Mouse (Mus musculus) liver, embryonic 14.5 days (tissue): ENCODE results near the gene Tmigd1. TPM values are rescaled to one million over a fixed set of nuclear protein-coding genes. Genes with fewer than 3 reads are reported as not detected.

ENCODE experiments used
- ATAC-seq: fragments of 200-750 bp; cut with Nextera tagmentation; 2 replicates; pipeline ENCODE4 v1.8.0; 2017; ENCODE audit warnings: moderate number of reproducible peaks, mild to moderate bottlenecking, moderate library complexity; ENCODE audit not compliant: insufficient read depth
- DNase-seq, 3 experiments: peaks; one replicate each; pipeline ENCODE4 v3.0.0-alpha.2; 2012 to 2013; ENCODE audit warnings: low read depth in 3 of 3, low spot score in 3 of 3
- H3K27ac ChIP-seq: fragments of 300-500 bp; sonication (generic); 2 replicates; pipeline ENCODE4 v1.5.1; 2014; ENCODE audit warnings: moderate library complexity, mild to moderate bottlenecking, control low read depth, inconsistent platforms
- H3K27me3 ChIP-seq: fragments of 300-500 bp; sonication (generic); 2 replicates; pipeline ENCODE4 v1.6.1; 2014; ENCODE audit warnings: mild to moderate bottlenecking, low read length, moderate library complexity; ENCODE audit not compliant: control insufficient read depth, insufficient read depth
- H3K36me3 ChIP-seq: fragments of 300-500 bp; sonication (generic); replicated peaks from 2 replicates; pipeline ENCODE4 v1.6.1; 2014; ENCODE audit warnings: low read depth; ENCODE audit not compliant: control insufficient read depth, insufficient read depth
- H3K4me1 ChIP-seq, 2 experiments: fragments of 200-500 bp in 1 of 2; fragments of 300-500 bp in 1 of 2; sonication (generic) in 1 of 2; replicated peaks; 2 replicates each; pipeline ENCODE4 v1.6.1; 2012 to 2014; ENCODE audit warnings: antibody characterized with exemption in 1 of 2, inconsistent platforms in 1 of 2, low read length in 1 of 2; ENCODE audit not compliant: control insufficient read depth in 2 of 2, insufficient read depth in 2 of 2
- H3K4me2 ChIP-seq: fragments of 300-500 bp; sonication (generic); 2 replicates; pipeline ENCODE4 v1.6.1; 2014; ENCODE audit warnings: low read depth, mild to moderate bottlenecking, control low read depth, moderate library complexity
- H3K4me3 ChIP-seq, 2 experiments: fragments of 200-500 bp in 1 of 2; fragments of 300-500 bp in 1 of 2; sonication (generic) in 1 of 2; 2 replicates each; pipeline ENCODE4 v1.5.1; 2012 to 2014; ENCODE audit warnings: low read depth in 2 of 2, low read length in 2 of 2, mild to moderate bottlenecking in 2 of 2, control low read depth in 1 of 2, inconsistent platforms in 1 of 2, moderate library complexity in 1 of 2; ENCODE audit not compliant: insufficient read depth in 1 of 2
- H3K9ac ChIP-seq: fragments of 300-500 bp; sonication (generic); replicated peaks from 2 replicates; pipeline ENCODE4 v1.6.1; 2014; ENCODE audit warnings: mild to moderate bottlenecking, control low read depth, moderate library complexity
- H3K9me3 ChIP-seq: fragments of 300-500 bp; sonication (generic); 2 replicates; pipeline ENCODE4 v1.6.1; 2016; ENCODE audit warnings: low read length, mixed read lengths; ENCODE audit not compliant: control insufficient read depth
- CTCF ChIP-seq: IDR thresholded peaks from 2 replicates; pipeline ENCODE4 v1.5.1; 2016; ENCODE audit warnings: antibody characterized with exemption, low read depth, control low read depth
- EP300 ChIP-seq: IDR thresholded peaks from 2 replicates; pipeline ENCODE4 v1.6.1; 2016; ENCODE audit warnings: antibody characterized with exemption, low read depth
- WGBS: fragments of 180-500 bp; shearing (Covaris S2); extraction: QIAGEN DNeasy Blood & Tissue Kit; methylation state at CpG from one replicate; pipeline ENCODE4 v1.1.7; 2014; ENCODE audit not compliant: insufficient replicate concordance; 5-methylcytosine and 5-hydroxymethylcytosine counted together
- polyA plus RNA-seq, 2 experiments: library from polyadenylated mRNA; depleted of rRNA in 1 of 2; stranded (reverse) in 1 of 2; unstranded in 1 of 2; fragments of >200 nt; fragmentation: Nextera tagmentation in 1 of 2; extraction: Ambion mirVana in 1 of 2; gene quantifications; 2 replicates each; pipeline versions ENCODE4 v1.2.1 to v1.2.3; 2012 to 2014

Tmigd1 gene
- polyA plus RNA-seq, 2 experiments, result not detected

- H3K9ac ChIP-seq, result no peak overlapping the region
- H3K27ac ChIP-seq, result no peak overlapping the region
- H3K9me3 ChIP-seq, result no peaks in the 10 kb centered on the region
- H3K27me3 ChIP-seq, result no peaks in the 10 kb centered on the region
- H3K4me1 ChIP-seq, result peaks cover 0 to 3% of the 10 kb centered on the region in 2 experiments; a peak in 1 of 4 replicates
- WGBS, result 53% methylated on average over 3 of the region's 3 CpGs
- no peak for DNase-seq
- no peak overlapping the region for H3K4me3 ChIP-seq
- no peaks in the 10 kb centered on the region for H3K36me3 ChIP-seq
- no peak for TF ChIP-seq CTCF
- no peak for ATAC-seq
- H3K4me2 ChIP-seq, result no peak overlapping the region
Observed at GRCm38 (mm10) chr11:76911325-76912054, 9.5 kb downstream of the Tmigd1 start.

DNA sequence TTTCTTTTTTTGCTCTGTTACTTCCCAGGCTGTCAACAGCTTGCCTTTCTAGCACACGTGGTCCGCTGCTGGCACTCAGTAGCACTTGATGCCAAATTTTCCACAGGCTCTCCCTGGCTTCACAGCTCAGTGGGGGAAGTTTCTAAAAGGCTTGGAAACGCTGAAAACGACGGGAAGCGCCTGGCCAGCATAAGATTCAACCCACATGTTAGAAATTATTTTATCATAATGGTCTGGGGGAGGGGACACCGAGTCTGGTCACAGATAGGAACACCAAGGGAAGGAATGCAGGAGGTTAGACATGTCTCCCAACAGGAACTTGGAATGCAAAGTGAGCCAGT is 10.1 kb downstream of the Tmigd1 start:
- H3K4me2 ChIP-seq, result no peak overlapping the region
- H3K27ac ChIP-seq, result no peak overlapping the region
- WGBS, result 43% methylated on average over 7 of the region's 7 CpGs
- no peak for ATAC-seq
- H3K9ac ChIP-seq, result no peak overlapping the region
- no peak for DNase-seq
- H3K27me3 ChIP-seq, result no peaks in the 10 kb centered on the region
- TF ChIP-seq EP300 (no peak), CTCF (no peak)
- H3K4me1 ChIP-seq, result peaks cover 0 to 3% of the 10 kb centered on the region in 2 experiments; a peak in 1 of 4 replicates
- H3K9me3 ChIP-seq, result no peaks in the 10 kb centered on the region
- no peaks in the 10 kb centered on the region for H3K36me3 ChIP-seq
- no peak overlapping the region for H3K4me3 ChIP-seq

DNA sequence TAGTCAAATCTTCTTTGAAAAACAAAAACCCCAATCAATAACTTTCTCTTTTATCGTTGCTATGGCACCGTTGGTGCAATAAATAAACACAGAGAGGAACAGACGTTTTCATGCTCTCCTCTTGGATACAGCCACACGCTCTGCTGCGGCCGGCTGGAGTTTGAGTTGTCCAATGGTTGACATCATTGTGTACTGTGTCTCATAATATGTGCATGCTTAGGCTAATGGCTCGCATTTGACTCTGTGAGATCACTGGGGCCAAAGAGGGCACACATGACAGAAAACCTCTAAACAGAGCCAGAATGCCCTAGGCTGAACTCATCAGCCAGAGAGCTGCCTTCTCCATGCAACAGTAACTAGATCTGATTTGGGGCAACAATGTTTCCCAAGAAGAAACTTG is 12.4 kb downstream of the Tmigd1 start:
- Histone ChIP-seq H3K36me3 (no peaks in the 10 kb centered on the region), H3K9ac (no peak overlapping the region), H3K27me3 (no peaks in the 10 kb centered on the region), H3K27ac (no peak overlapping the region), H3K4me3 (no peak overlapping the region), H3K4me1 (peaks cover 0 to 3% of the 10 kb centered on the region in 2 experiments; a peak in 1 of 4 replicates), H3K9me3 (no peaks in the 10 kb centered on the region), H3K4me2 (no peak overlapping the region)
- ATAC-seq (no peak), DNase-seq (no peak)
- TF ChIP-seq CTCF, result no peak
- TF ChIP-seq EP300, result no peak
- 60% methylated on average over 7 of the region's 7 CpGs for WGBS

DNA sequence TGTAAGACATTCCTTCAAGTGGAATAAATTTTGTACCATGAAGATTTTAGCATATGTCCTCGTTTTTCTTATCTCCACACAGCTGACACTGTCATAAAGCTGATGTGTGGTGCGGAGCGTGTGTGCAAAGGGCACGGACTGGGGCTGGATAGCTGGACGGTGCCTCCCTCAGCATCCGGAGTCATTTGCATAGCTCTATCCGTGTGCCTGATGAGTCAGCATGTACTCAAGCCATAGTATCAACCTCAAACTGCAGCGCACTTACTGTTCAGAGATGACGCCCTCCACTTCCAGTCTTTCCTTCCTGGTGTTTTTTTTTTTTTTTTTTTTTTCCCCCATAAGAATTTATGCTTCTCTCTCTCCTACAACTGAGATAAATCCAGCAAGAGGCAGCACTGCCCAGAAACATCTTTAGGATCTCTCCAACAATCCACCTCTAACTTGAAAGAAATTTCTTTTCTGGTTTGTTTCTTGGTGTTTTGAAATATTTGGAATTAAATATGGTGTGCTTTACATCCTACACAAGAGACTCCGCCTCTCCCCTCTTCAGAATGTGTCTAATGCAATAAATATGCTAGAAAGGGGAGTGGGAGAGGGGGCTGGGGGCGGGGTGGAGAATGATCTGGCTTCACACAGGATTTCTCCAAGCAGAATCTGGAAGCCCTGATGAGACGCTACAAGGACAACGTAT is 14.7 kb downstream of the Tmigd1 start:
- WGBS, result 22% methylated on average over 13 of the region's 13 CpGs
- Histone ChIP-seq H3K27ac (no peak overlapping the region), H3K4me2 (no peak overlapping the region)

DNA sequence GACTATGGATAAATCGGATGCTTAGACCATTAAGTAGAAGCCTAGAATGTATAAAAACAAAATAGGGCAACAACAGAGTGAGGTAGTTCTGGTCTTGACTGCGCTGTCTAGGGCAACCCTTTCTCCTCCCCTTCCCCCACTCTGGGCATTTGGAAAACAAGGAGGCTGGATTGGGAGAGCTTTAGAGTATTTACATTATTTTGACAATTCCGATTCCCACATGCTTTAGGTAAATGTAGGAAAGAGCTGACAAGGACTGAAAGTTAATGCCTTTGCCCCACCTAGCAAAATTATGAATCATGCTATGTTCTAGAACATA is 15.2 kb downstream of the Tmigd1 start:
- Histone ChIP-seq H3K27me3 (no peaks in the 10 kb centered on the region), H3K4me2 (no peak overlapping the region), H3K4me3 (no peak overlapping the region), H3K27ac (no peak overlapping the region), H3K9ac (no peak overlapping the region), H3K36me3 (no peaks in the 10 kb centered on the region), H3K4me1 (peaks cover 0 to under 1% of the 10 kb centered on the region in 2 experiments; a peak in 1 of 4 replicates), H3K9me3 (no peaks in the 10 kb centered on the region)
- no peak for DNase-seq
- WGBS, result 57% methylated on average over 3 of the region's 3 CpGs
- no peak for ATAC-seq
- TF ChIP-seq CTCF, result no peak
- TF ChIP-seq EP300, result no peak

More for the DNA sequence above, 14.7 kb downstream of the Tmigd1 start:
- Histone ChIP-seq H3K4me3 (no peak overlapping the region), H3K36me3 (no peaks in the 10 kb centered on the region), H3K4me1 (peaks cover 0 to 3% of the 10 kb centered on the region in 2 experiments; a peak in 1 of 4 replicates), H3K27me3 (no peaks in the 10 kb centered on the region), H3K9ac (no peak overlapping the region), H3K9me3 (no peaks in the 10 kb centered on the region)
- TF ChIP-seq EP300 (no peak), CTCF (no peak)
- DNase-seq (no peak), ATAC-seq (no peak)
